Comparison of ENCODE assay signal across 8 mouse cellular contexts in the genomic region with DNA sequence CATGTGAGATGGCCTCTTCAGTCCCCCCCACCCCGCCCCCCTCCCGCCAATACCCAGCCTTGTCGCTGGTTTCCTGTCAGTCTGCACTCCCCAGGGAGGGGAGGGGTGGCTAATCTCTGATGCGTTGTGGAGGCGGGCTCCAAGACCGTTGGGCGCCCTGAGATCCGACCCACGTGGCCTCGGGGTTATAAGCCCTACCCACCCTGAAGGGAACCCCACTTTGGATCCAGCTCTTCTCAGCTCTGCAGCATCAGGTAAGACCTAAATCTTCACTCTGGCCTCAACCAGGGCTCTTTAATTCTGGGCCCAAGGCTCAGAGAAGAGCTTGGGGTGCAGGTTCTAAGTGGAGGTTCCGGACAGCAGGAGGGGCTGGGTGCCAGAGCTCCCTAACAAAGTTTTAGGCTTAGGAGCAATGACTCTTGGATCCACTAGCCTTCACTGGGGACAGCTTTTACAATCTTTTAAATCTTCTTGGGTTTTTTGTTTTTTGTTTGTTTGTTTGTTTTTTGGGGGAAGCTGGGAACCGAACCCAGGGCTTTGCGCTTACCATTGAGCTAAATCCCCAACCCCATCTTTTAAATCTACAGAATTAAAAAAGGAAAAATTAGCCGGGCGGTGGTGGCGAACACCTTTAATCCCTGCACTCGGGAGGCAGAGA. TPM values are rescaled to one million over a fixed set of nuclear protein-coding genes. Genes with fewer than 3 reads are reported as not detected.
DNase-seq lines count a peak whose midpoint lies in the region; ATAC-seq lines count a peak whose summit lies in the region.

No protein-coding gene starts in this region.

- no peak overlapping the region for H3K27ac ChIP-seq in midbrain, embryonic 10.5 days (replicated peaks)
- H3K27ac ChIP-seq in midbrain, embryonic 16.5 days (ENCODE audit: low read length) = no peak overlapping the region
- H3K27ac ChIP-seq in hindbrain, embryonic 13.5 days = no peak overlapping the region
- H3K27ac ChIP-seq in neural tube, embryonic 15.5 days (replicated peaks) = no peak overlapping the region

- DNase-seq in midbrain, embryonic 10.5 days (ENCODE audit: low spot score) = no peak
- DNase-seq in brain, adult 2 months (ENCODE audit: low read depth, low spot score) = peak; percentile 59
- DNase-seq in heart, postnatal 10 days = peak; percentile 62 to 64
- peak; percentile 91 for DNase-seq in lung, postnatal 25 days (ENCODE audit: low spot score)
- peak; percentile 98 to 99 for DNase-seq in thymus, postnatal 10 days (ENCODE audit: low spot score in 2 of 2)

- H3K9me3 ChIP-seq in midbrain, embryonic 10.5 days (replicated peaks) = no peaks in the 10 kb centered on the region
- H3K9me3 ChIP-seq in midbrain, embryonic 16.5 days (replicated peaks; ENCODE audit: control insufficient read depth, low read length, poor library complexity, severe bottlenecking) = no peaks in the 10 kb centered on the region
- H3K9me3 ChIP-seq in hindbrain, embryonic 13.5 days = no peaks in the 10 kb centered on the region
- H3K9me3 ChIP-seq in neural tube, embryonic 15.5 days (replicated peaks) = no peaks in the 10 kb centered on the region

- H3K27me3 ChIP-seq in midbrain, embryonic 10.5 days (ENCODE audit: low read depth, poor library complexity, severe bottlenecking) = peaks cover 16% of the 10 kb centered on the region
- no peaks in the 10 kb centered on the region for H3K27me3 ChIP-seq in midbrain, embryonic 16.5 days (ENCODE audit: control insufficient read depth, insufficient read depth, low read depth, low read length)
- H3K27me3 ChIP-seq in hindbrain, embryonic 13.5 days = peaks cover 6% of the 10 kb centered on the region; the same call in 1 of the 2 replicates
- no peaks in the 10 kb centered on the region for H3K27me3 ChIP-seq in neural tube, embryonic 15.5 days (replicated peaks)

- ATAC-seq in midbrain, embryonic 16.5 days = no peak
- no peak for ATAC-seq in hindbrain, embryonic 13.5 days (ENCODE audit: low FRiP score)
- ATAC-seq in neural tube, embryonic 15.5 days (ENCODE audit: low FRiP score) = no peak

- WGBS in midbrain, embryonic 10.5 days = 77% methylated on average over 17 of the region's 17 CpGs
- 80% methylated on average over 17 of the region's 17 CpGs for WGBS in midbrain, embryonic 16.5 days
- WGBS in hindbrain, embryonic 13.5 days = 80% methylated on average over 17 of the region's 17 CpGs
- WGBS in neural tube, embryonic 15.5 days = 83% methylated on average over 17 of the region's 17 CpGs

- intact Hi-C loops in heart, postnatal 10 days (cut with DNase I) = no loop called here

- 0 out of 2 replicates have a peak overlapping the region, but pooled peaks have one; percentile 16 for H3K4me3 ChIP-seq in midbrain, embryonic 10.5 days
- H3K4me3 ChIP-seq in midbrain, embryonic 16.5 days (ENCODE audit: low read depth, low read length) = no peak overlapping the region
- H3K4me3 ChIP-seq in hindbrain, embryonic 13.5 days = no peak overlapping the region
- no peak overlapping the region for H3K4me3 ChIP-seq in neural tube, embryonic 15.5 days (replicated peaks)

- H3K4me2 ChIP-seq in midbrain, embryonic 16.5 days (ENCODE audit: low read length) = no peak overlapping the region
- H3K4me2 ChIP-seq in hindbrain, embryonic 13.5 days = no peak overlapping the region
- no peak overlapping the region for H3K4me2 ChIP-seq in neural tube, embryonic 15.5 days

- H3K9ac ChIP-seq in midbrain, embryonic 16.5 days (ENCODE audit: low read depth, low read length) = no peak overlapping the region
- H3K9ac ChIP-seq in hindbrain, embryonic 13.5 days = no peak overlapping the region
- no peak overlapping the region for H3K9ac ChIP-seq in neural tube, embryonic 15.5 days (replicated peaks)

- peaks cover 10% of the 10 kb centered on the region for H3K4me1 ChIP-seq in midbrain, embryonic 10.5 days
- H3K4me1 ChIP-seq in midbrain, embryonic 16.5 days (ENCODE audit: control insufficient read depth, insufficient read depth, low read length) = peaks cover 7% of the 10 kb centered on the region
- H3K4me1 ChIP-seq in hindbrain, embryonic 13.5 days (replicated peaks) = peaks cover 9% of the 10 kb centered on the region
- H3K4me1 ChIP-seq in neural tube, embryonic 15.5 days = peaks cover 10% of the 10 kb centered on the region

- H3K36me3 ChIP-seq in midbrain, embryonic 10.5 days = no peaks in the 10 kb centered on the region
- no peaks in the 10 kb centered on the region for H3K36me3 ChIP-seq in midbrain, embryonic 16.5 days (ENCODE audit: control insufficient read depth, insufficient read depth, low read length)
- no peaks in the 10 kb centered on the region for H3K36me3 ChIP-seq in hindbrain, embryonic 13.5 days
- H3K36me3 ChIP-seq in neural tube, embryonic 15.5 days = no peaks in the 10 kb centered on the region

RNA-seq across cellular contexts. Expression of a gene that starts 4.9 kb away (rescaled TPM):
- polyA plus RNA-seq in midbrain, embryonic 10.5 days (2016; fragmentation: Nextera tagmentation; extraction: Ambion mirVana) = 8.2 and 14.7 TPM in 2 replicates
- polyA plus RNA-seq in midbrain, embryonic 16.5 days (2015; fragmentation: Nextera tagmentation; extraction: Ambion mirVana) = 62.6 and 68.5 TPM in 2 replicates
- under 1 TPM; 0.15 to 0.31 TPM for total RNA-seq in heart, postnatal 10 days (2021)
- 40.7 and 40.8 TPM in 2 replicates for polyA plus RNA-seq in hindbrain, embryonic 13.5 days (2015; fragmentation: Nextera tagmentation; extraction: Ambion mirVana)
- polyA plus RNA-seq in neural tube, embryonic 15.5 days (2015; fragmentation: Nextera tagmentation; extraction: Ambion mirVana) = 34.5 and 43.8 TPM in 2 replicates

RNA-seq across cellular contexts. Expression of a gene that starts 18.1 kb away (rescaled TPM):
- polyA plus RNA-seq in midbrain, embryonic 10.5 days (2016; fragmentation: Nextera tagmentation; extraction: Ambion mirVana) = 157 and 171 TPM in 2 replicates
- polyA plus RNA-seq in midbrain, embryonic 16.5 days (2015; fragmentation: Nextera tagmentation; extraction: Ambion mirVana) = 127 TPM in 2 replicates
- 10 to 100 TPM; 50.5 to 56.9 TPM for total RNA-seq in heart, postnatal 10 days (2021)
- 143 and 150 TPM in 2 replicates for polyA plus RNA-seq in hindbrain, embryonic 13.5 days (2015; fragmentation: Nextera tagmentation; extraction: Ambion mirVana)
- 129 and 144 TPM in 2 replicates for polyA plus RNA-seq in neural tube, embryonic 15.5 days (2015; fragmentation: Nextera tagmentation; extraction: Ambion mirVana)

RNA-seq across cellular contexts. Expression of a gene that starts 37.9 kb away (rescaled TPM):
- polyA plus RNA-seq in midbrain, embryonic 10.5 days (2016; fragmentation: Nextera tagmentation; extraction: Ambion mirVana) = 2.5 and 2.7 TPM in 2 replicates
- polyA plus RNA-seq in midbrain, embryonic 16.5 days (2015; fragmentation: Nextera tagmentation; extraction: Ambion mirVana) = 0.08 and 0.22 TPM in 2 replicates
- total RNA-seq in heart, postnatal 10 days (2021) = not detected
- 0.65 and 1.00 TPM in 2 replicates for polyA plus RNA-seq in hindbrain, embryonic 13.5 days (2015; fragmentation: Nextera tagmentation; extraction: Ambion mirVana)
- polyA plus RNA-seq in neural tube, embryonic 15.5 days (2015; fragmentation: Nextera tagmentation; extraction: Ambion mirVana) = 0.51 and 2.5 TPM in 2 replicates
